Mouse (Mus musculus) embryonic facial prominence, embryonic 12.5 days (tissue): ENCODE measurements around the gene Npb. TPM values are rescaled to one million over a fixed set of nuclear protein-coding genes. Genes with fewer than 3 reads are reported as not detected.

Experiments
- ATAC-seq: fragments of 200-750 bp; cut with Nextera tagmentation; 2 replicates; pipeline ENCODE4 v1.8.0; 2017; ENCODE audit not compliant: insufficient number of reproducible peaks, insufficient read depth, low FRiP score, low TSS enrichment
- H3K27ac ChIP-seq: fragments of 300-500 bp; sonication (generic); 2 replicates; pipeline ENCODE4 v1.5.1; 2016; ENCODE audit warnings: mild to moderate bottlenecking
- H3K27me3 ChIP-seq: fragments of 300-500 bp; sonication (generic); 2 replicates; pipeline ENCODE4 v1.6.1; 2016; ENCODE audit warnings: mild to moderate bottlenecking, moderate library complexity
- H3K36me3 ChIP-seq: fragments of 300-500 bp; sonication (generic); 2 replicates; pipeline ENCODE4 v1.6.1; 2016; ENCODE audit warnings: mild to moderate bottlenecking
- H3K4me1 ChIP-seq: fragments of 300-500 bp; sonication (generic); 2 replicates; pipeline ENCODE4 v1.6.1; 2016
- H3K4me2 ChIP-seq: fragments of 300-500 bp; sonication (generic); replicated peaks from 2 replicates; pipeline ENCODE4 v1.6.1; 2016; ENCODE audit warnings: mild to moderate bottlenecking, moderate library complexity
- H3K4me3 ChIP-seq: fragments of 300-500 bp; sonication (generic); 2 replicates; pipeline ENCODE4 v1.5.1; 2016; ENCODE audit warnings: mild to moderate bottlenecking
- H3K9ac ChIP-seq: fragments of 300-500 bp; sonication (generic); 2 replicates; pipeline ENCODE4 v1.6.1; 2016; ENCODE audit warnings: mild to moderate bottlenecking, moderate library complexity
- H3K9me3 ChIP-seq: fragments of 300-500 bp; sonication (generic); 2 replicates; pipeline ENCODE4 v1.6.1; 2016; ENCODE audit warnings: mild to moderate bottlenecking, moderate library complexity
- WGBS: fragments of 180-500 bp; shearing (Covaris S2); methylation state at CpG from one replicate; pipeline ENCODE4 v1.1.7; 2016; 5-methylcytosine and 5-hydroxymethylcytosine counted together
- polyA plus RNA-seq: library from polyadenylated mRNA; unstranded; fragments of >200 nt; fragmentation: Nextera tagmentation; extraction: Ambion mirVana; gene quantifications from 2 replicates; pipeline ENCODE4 v1.2.1, GENCODE M21; 2016

The Npb gene
- polyA plus RNA-seq, 1 experiment from 2014 or later: 0.99 TPM

DNA sequence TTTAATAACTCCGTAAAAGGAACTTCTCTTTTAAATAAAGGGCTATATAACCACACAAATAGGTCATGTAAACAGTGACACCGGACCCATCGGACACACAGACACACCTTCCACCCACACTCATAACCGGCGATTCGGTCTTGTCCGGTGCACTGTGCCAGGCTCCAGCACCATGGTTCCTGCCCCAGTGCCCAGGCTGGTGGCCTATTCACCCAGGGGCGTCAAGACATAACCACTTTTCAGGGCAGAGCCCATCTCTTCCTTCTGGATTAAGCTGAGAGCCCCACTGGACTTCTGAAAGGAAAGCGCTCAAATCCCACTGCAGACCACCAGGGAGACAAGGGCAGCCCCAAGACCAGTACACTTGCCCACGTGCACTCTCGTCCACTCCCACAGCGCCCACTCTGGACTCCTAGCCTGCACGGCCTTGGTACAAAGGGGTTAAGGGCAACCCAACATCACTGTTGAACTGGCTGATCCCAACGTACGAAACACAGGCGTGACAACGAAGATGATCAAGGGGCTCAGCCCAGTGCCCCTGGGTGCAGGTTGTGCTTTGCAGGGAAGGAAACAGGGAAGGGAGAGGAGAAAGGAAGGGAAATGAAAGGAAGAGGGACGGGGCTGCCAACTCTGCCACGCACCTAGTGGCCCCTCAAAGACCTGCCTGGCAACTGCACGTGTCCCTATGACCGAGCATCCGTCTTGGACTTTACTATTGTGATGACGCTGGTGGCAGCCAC, 20.5 kb downstream of the Npb start:
- WGBS: 95% methylated on average over 23 of the region's 23 CpGs
- H3K27me3 ChIP-seq: no peaks in the 10 kb centered on the region
- ATAC-seq: no peak
- no peak overlapping the region for H3K4me2 ChIP-seq
- H3K36me3 ChIP-seq: peaks cover 24% of the 10 kb centered on the region
- H3K4me1 ChIP-seq: peaks cover 40% of the 10 kb centered on the region
- no peak overlapping the region for H3K27ac ChIP-seq
- H3K4me3 ChIP-seq: no peak overlapping the region
- H3K9ac ChIP-seq: no peak overlapping the region
- no peaks in the 10 kb centered on the region for H3K9me3 ChIP-seq

DNA sequence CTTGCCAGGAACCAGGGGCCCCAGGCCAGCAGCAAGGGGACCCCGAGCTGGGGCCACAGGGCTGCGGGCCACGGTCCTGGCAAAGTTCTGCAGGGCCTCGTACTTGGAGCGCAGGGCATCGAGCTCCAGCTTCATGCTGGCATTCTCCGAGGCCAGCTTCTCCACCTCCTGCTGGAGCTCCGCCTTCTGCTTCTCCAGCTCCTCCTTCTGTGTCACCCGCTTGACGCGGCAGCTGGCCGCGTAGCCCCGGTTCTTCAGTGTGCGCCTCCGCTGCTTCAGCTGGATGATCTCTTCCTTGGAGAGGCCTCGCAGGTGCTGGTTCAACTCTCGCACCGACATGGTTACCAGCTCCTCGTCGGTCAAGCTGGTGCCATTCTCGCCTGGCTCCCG, 21.1 kb downstream of the Npb start:
- Histone ChIP-seq H3K27me3 (no peaks in the 10 kb centered on the region), H3K36me3 (peaks cover 24% of the 10 kb centered on the region), H3K4me1 (peaks cover 35% of the 10 kb centered on the region), H3K9ac (no peak overlapping the region), H3K4me3 (no peak overlapping the region), H3K27ac (no peak overlapping the region), H3K4me2 (no peak overlapping the region), H3K9me3 (no peaks in the 10 kb centered on the region)
- ATAC-seq: no peak
- WGBS: 81% methylated on average over 23 of the region's 23 CpGs

DNA sequence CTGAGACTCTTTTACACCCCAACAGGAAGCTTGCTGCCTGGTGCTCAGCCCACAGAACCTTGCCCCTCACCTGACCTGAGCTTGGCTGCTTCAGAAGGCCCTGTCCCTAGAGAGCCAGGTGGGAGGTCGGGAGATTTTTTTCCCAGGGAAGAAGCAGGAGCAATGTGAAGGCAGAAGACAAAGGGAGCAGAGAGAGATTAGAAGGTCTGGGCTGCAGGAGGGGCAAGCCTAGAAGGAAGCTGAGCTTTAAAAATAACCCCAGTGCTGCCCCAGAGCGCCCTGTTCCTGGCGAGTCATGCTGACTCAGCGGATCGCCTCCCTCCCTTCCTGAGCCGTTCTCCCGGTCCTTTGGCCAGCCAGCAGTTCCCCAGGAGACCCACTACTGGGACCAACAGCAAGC, 21.6 kb downstream of the Npb start:
- no peak for ATAC-seq
- Histone ChIP-seq H3K27ac (0 out of 2 replicates have a peak overlapping the region, but pooled peaks have one; percentile 51), H3K27me3 (no peaks in the 10 kb centered on the region), H3K4me2 (0 out of 2 replicates have a peak overlapping the region, but pooled peaks have one; percentile 12), H3K36me3 (peaks cover 24% of the 10 kb centered on the region), H3K9me3 (no peaks in the 10 kb centered on the region), H3K4me1 (peaks cover 35% of the 10 kb centered on the region), H3K9ac (peak overlapping the region; percentile 32; the same call in 1 of the 2 replicates), H3K4me3 (0 out of 2 replicates have a peak overlapping the region, but pooled peaks have one; percentile 4)
- WGBS: 33% methylated on average over 7 of the region's 7 CpGs

DNA sequence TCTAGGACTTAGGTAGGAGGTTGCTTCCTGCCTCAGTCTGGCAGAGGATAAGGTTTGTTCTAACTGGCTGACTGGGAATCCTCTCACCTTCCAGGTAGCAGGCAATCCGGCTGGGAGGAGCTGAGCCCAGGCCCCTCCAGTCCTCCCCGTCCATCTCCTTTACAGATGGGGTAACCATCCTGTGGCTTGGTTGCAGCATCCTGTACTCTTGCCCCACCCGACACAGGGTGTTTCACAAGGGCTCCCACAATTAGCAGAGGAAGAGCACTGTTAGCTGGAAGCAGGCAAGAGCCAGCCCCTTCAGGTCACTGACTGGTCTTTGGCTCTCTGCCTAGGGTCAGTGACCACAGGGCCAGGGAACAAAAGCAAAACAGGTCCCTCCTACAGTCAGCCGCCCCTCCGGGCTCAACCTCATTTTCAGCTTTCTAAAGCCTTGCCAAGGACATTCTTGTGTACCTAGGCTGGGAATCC, 22.2 kb downstream of the Npb start:
- peaks cover 24% of the 10 kb centered on the region for H3K36me3 ChIP-seq
- H3K4me3 ChIP-seq: 0 out of 2 replicates have a peak overlapping the region, but pooled peaks have one; percentile 4
- H3K4me2 ChIP-seq: peak overlapping the region; percentile 12; the same call in 1 of the 2 replicates
- peak overlapping the region; percentile 51; the same call in 1 of the 2 replicates for H3K27ac ChIP-seq
- H3K9ac ChIP-seq: peak overlapping the region; percentile 32; the same call in 1 of the 2 replicates
- no peak for ATAC-seq
- peaks cover 31% of the 10 kb centered on the region for H3K4me1 ChIP-seq
- no peaks in the 10 kb centered on the region for H3K9me3 ChIP-seq
- H3K27me3 ChIP-seq: no peaks in the 10 kb centered on the region
- WGBS: 47% methylated on average over 5 of the region's 5 CpGs

DNA sequence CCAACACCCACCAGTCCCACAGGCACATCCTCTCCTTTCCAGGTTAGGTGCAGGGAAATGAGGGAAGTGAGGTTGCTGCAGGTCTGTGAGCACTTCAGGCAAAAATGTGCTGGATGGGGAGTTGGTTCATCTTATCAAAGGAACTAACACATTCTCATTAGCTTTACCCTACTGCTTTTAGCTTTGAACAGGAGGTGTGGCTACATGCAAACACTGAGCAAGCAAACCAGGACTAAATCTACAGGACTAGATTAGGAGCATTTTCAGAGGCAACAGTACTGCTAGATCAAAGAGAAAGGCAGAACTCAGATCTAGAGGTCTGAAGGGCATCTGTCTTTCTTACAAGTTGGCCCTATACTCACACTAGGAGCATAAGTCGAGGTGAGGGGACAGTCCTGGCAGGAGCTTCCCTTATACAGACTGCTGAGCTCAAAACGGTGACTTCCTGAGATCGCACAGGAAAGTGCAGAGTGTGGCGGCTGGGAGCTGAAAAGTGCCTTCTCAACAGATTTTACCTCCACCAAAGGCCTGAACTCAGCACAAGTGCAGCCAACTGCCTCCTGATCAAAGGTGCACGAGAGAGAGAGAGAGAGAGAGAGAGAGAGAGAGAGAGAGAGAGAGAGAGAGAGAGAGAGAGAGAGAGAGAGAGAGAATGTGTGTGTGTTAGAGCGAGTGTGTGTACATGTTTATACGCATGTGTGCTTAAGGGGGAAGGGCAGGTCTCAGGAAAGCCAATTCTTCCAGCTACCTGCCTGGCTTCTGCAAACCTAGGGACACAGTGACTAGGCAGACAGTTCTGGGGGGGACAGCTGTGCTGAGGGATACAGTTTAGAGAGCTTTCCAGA, 22.8 kb downstream of the Npb start:
- H3K4me1 ChIP-seq: peaks cover 29% of the 10 kb centered on the region
- no peaks in the 10 kb centered on the region for H3K27me3 ChIP-seq
- no peak overlapping the region; the same call in 1 of the 2 replicates for H3K27ac ChIP-seq
- WGBS: 43% methylated on average over 7 of the region's 7 CpGs
- peak overlapping the region; percentile 84 for H3K4me2 ChIP-seq
- no peak for ATAC-seq
- peak overlapping the region; percentile 13; the same call in 1 of the 2 replicates for H3K9ac ChIP-seq
- no peaks in the 10 kb centered on the region for H3K9me3 ChIP-seq
- H3K4me3 ChIP-seq: no peak overlapping the region
- peaks cover 24% of the 10 kb centered on the region for H3K36me3 ChIP-seq

DNA sequence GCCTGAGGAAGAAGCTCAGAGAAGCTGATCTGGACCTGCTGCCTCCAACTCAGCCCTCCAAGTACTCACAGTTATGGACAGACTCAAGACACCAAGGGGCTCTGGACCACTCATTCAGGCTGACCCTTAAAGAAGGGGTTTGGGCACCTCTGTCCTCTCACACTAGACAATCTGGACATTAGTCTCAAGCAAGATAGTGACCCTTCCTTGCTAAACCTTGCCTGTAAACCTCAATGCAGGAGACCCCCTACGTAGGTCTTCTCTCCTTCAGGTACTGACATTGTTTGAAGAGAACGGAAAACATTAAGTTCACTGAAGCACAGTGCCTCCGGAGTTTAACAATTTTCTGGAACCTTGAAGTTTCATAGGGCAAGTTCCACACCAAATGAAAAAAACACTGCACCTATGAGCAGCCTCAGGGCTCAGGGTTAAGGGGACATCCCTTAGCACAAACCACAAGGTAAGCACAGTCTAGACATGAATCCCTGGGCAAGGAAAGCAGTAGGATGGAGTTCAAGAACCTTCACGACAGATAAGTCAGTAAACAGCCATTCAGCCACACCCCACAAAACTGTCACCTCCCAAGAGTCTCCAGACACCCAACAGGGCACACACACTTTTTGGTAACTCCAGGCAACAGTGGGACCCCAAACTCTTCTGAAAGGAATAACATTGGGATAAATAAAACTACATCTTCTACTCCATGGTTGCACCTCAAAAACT, 23.6 kb downstream of the Npb start:
- H3K4me3 ChIP-seq: peak overlapping the region; percentile 94
- H3K36me3 ChIP-seq: peaks cover 19% of the 10 kb centered on the region
- no peaks in the 10 kb centered on the region for H3K27me3 ChIP-seq
- peaks cover 29% of the 10 kb centered on the region for H3K4me1 ChIP-seq
- no peak for ATAC-seq
- 65% methylated on average over 4 of the region's 4 CpGs for WGBS
- H3K9me3 ChIP-seq: no peaks in the 10 kb centered on the region
- H3K27ac ChIP-seq: peak overlapping the region; percentile 90
- peak overlapping the region; percentile 89 for H3K9ac ChIP-seq
- H3K4me2 ChIP-seq: peak overlapping the region; percentile 84

DNA sequence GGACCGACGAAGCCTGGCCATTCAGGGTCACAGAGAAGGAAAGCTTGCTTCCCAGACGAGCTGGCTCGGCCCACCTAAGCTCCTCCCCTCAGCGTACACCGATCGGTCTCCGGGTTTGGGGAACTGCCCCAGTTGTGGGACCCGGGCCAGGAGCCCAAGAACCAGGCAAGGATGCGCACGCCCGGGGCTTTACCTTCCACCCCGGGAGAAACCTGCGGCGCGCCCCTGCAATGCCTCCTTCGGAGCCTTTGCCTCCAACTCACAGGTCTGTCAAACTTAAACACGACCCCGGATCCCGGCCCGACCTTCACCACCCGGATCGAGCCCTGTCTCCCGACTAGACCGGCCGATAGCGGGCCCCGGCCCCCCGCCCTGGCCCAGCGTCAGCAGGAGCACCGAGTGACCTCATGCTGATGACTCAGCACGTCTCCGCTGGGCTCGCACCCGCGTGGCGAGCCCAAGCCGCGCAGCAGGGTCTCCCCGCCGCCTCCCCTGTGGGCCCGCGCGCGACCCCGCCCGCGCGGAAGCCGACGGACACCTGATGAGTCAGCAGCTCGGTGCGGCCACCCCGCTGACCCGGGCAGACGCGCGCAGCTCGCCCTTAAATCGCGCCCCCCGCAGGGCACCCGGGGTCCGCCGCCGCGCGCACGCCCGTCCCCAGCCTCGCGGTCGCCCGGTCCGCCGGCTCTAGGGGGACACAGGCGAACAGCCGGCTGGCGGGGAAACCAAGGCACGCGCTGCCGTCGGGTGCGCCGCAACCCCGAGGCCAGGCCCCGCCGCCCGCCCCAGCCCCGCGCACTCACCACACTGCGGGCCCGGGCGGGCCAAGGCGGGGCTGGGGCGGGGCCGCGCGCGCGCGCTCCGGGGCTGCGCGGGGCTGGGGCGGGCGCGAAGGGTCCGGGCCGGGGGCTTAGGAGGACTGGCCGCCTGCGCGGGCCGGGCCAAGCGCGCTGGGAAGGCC, 24.6 kb downstream of the Npb start:
- no peaks in the 10 kb centered on the region for H3K27me3 ChIP-seq
- peak; percentile 81 for ATAC-seq
- WGBS: under 1% methylated on average over 109 of the region's 116 CpGs
- no peaks in the 10 kb centered on the region for H3K9me3 ChIP-seq
- peak overlapping the region; percentile 84 for H3K4me2 ChIP-seq
- peaks cover 10% of the 10 kb centered on the region for H3K36me3 ChIP-seq
- H3K4me3 ChIP-seq: peak overlapping the region; percentile 94
- peak overlapping the region; percentile 89 for H3K9ac ChIP-seq
- H3K4me1 ChIP-seq: peaks cover 29% of the 10 kb centered on the region
- H3K27ac ChIP-seq: peak overlapping the region; percentile 90

DNA sequence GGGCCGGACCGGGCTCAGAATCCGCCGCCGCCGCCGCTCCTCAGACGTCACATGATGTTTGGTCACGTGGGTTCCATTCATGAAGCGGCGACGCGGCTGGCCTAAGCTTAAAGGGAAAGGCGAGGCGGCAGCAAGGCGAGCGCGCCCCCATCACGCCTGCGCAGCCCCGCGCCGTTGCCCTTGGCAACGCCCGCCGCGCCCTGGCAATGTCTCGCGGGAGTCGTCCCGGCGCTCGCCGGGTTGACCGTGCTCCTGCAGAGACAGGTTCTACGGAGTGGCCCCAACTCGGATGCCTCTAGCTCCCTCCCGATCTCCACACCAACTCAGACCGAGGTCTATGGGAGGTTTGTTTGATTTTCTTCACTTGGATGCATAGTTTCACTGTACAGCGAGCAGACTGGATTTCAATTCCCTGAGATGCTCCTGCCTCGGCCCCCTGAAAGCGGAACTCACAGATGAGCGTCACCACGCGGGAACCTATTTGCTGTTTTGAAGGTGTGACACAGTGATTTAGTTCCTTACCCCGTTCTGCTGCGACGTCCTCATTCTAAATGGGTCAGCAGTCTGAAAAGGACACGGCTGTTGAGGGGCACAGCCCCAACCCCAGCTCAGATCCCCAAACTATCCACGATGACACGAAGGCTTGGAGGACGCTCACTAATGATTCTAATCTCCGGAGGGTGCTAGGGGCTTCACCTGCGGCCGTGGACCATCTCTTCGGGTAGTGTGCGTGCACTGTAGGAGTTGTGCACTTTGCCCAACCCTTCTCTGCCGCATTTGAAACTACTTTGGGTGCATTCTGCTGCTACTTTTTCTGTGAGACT, 25.5 kb downstream of the Npb start, which contains the start of gene Mafg:
Gene Mafg (minus strand): TSS at position 81 of the 824 bp plus-strand sequence.
- ATAC-seq: peak; percentile 80
- no peaks in the 10 kb centered on the region for H3K27me3 ChIP-seq
- peak within 1 kb of the TSS; percentile 94 for H3K4me3 ChIP-seq
- H3K36me3 ChIP-seq: peaks cover 8% of the 10 kb centered on the region
- 10% methylated on average over 58 of the region's 58 CpGs for WGBS
- peak within 1 kb of the TSS; percentile 90 for H3K27ac ChIP-seq
- H3K4me1 ChIP-seq: peaks cover 29% of the 10 kb centered on the region
- H3K4me2 ChIP-seq: peak within 1 kb of the TSS; percentile 84
- H3K9ac ChIP-seq: peak within 1 kb of the TSS; percentile 89
- no peaks in the 10 kb centered on the region for H3K9me3 ChIP-seq

DNA sequence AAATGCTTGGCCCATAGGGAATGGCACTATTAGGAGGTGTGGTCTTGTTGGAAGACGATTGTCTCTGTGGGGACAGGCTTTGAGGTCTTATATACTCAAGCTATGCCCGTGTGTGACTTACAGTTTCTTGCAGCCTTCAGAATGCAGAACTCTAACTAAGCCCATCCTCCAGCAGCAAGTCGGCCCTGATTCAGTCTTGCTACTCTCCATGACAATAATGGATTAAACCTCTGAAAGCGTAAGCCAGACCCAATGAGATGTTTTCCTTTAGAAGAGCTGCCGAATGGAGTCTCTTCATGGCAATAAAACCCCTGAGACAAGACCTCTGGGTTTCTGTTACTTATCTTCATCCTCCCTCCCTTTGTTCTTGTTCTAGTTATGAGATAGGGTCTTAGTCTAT, 26.5 kb downstream of the Npb start:
- WGBS: 81% methylated on average over 5 of the region's 5 CpGs
- no peak for ATAC-seq

DNA sequence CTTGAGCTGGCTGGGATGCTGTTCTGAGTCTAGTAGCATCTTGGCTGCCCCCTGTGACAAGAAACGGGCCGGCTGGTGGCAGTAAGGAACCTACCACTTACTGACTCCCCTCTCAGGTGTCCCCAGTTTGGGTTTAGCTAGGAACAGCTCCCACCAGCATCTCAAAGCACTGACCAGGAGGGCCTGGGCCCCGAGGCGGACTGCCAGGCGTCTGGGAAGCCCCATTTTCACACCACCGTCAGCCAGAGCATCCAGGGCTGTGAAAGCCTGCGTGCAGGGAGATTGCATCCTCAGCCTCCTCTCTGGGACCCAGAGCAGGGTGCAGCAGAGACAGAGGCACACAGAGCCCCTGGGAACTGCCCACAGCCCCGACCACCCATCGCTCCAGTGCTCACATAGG, 33.0 kb downstream of the Npb start:
- Histone ChIP-seq H3K27me3 (peaks cover 12% of the 10 kb centered on the region; the same call in 1 of the 2 replicates), H3K4me1 (peaks cover 9% of the 10 kb centered on the region), H3K9ac (no peak overlapping the region), H3K9me3 (no peaks in the 10 kb centered on the region), H3K36me3 (no peaks in the 10 kb centered on the region), H3K27ac (no peak overlapping the region), H3K4me2 (no peak overlapping the region), H3K4me3 (no peak overlapping the region)
- 68% methylated on average over 9 of the region's 9 CpGs for WGBS
- no peak for ATAC-seq

More for the DNA sequence above, 26.5 kb downstream of the Npb start:
- Histone ChIP-seq H3K9me3 (no peaks in the 10 kb centered on the region), H3K9ac (no peak overlapping the region), H3K27me3 (no peaks in the 10 kb centered on the region), H3K4me2 (no peak overlapping the region), H3K27ac (no peak overlapping the region), H3K36me3 (no peaks in the 10 kb centered on the region), H3K4me1 (peaks cover 27% of the 10 kb centered on the region), H3K4me3 (no peak overlapping the region)
